Mouse (Mus musculus): ENCODE results near the gene Krt19. TPM values are rescaled to one million over a fixed set of nuclear protein-coding genes. Genes with fewer than 3 reads are reported as not detected.

Krt19 gene
- polyA plus RNA-seq, 1 experiment from 2014 or later: 6.6 TPM

DNA sequence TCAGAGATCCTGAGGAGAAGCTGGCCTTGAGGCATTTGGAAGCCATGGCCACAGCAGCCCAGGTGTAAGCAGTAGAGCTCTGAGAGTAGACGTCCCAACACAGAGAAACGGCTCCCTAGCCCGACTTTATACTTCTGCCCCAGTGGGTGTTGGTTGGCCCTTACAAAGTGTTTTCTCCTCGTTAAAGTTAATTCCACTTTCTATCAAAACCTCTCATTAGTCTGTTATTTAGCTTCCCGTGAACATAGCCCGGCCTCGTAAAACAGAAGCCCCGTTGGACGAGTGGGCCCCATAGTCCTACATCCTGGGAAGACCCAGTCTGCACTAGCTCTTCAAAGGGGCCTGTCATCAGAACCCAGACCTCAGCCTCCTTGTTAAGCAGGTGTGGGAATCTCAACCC is 52.3 kb downstream of the Krt19 start, which contains the start of gene Krt35:
Krt35 (minus strand) TSS at position 101 of the 400 bp plus-strand sequence.
- H3K4me1 ChIP-seq (ENCODE audit: control insufficient read depth, insufficient read depth, low read length): no peaks in the 10 kb centered on the region
- no peak for DNase-seq (ENCODE audit: low spot score)
- no peaks in the 10 kb centered on the region for H3K36me3 ChIP-seq (ENCODE audit: control insufficient read depth, insufficient read depth, low read length)
- no peak within 1 kb of the TSS for H3K4me3 ChIP-seq (ENCODE audit: low read depth, low read length)
- 80% methylated on average over 9 of the region's 9 CpGs for WGBS
- no peak within 1 kb of the TSS for H3K9ac ChIP-seq (ENCODE audit: low read length)
- no peak for ATAC-seq (ENCODE audit: insufficient read depth, low FRiP score, low TSS enrichment)
- no peak within 1 kb of the TSS for H3K4me2 ChIP-seq (ENCODE audit: low read depth)
- no peaks in the 10 kb centered on the region for H3K9me3 ChIP-seq (ENCODE audit: control insufficient read depth, low read length)
- no peak within 1 kb of the TSS for H3K27ac ChIP-seq (ENCODE audit: low read depth, low read length)
- H3K27me3 ChIP-seq (ENCODE audit: control insufficient read depth, insufficient read depth, low read length): no peaks in the 10 kb centered on the region

Other genes with a start within 250 kb of the Krt19 start
- gene Krtap31-1, start 240.7 kb downstream of the Krt19 start, polyA plus RNA-seq (2014; fragmentation: Nextera tagmentation; extraction: Ambion mirVana): not detected in 2 replicates
- not detected in 2 replicates for gene Gm11565, start 233.9 kb downstream of the Krt19 start, polyA plus RNA-seq (2014; fragmentation: Nextera tagmentation; extraction: Ambion mirVana)
- not detected in 2 replicates for gene Krtap31-2, start 212.4 kb downstream of the Krt19 start, polyA plus RNA-seq (2014; fragmentation: Nextera tagmentation; extraction: Ambion mirVana)
- gene Krtap9-5, start 200.2 kb downstream of the Krt19 start, polyA plus RNA-seq (2014; fragmentation: Nextera tagmentation; extraction: Ambion mirVana): not detected in 2 replicates
- not detected in 2 replicates for gene Krtap29-1, start 169.6 kb downstream of the Krt19 start, polyA plus RNA-seq (2014; fragmentation: Nextera tagmentation; extraction: Ambion mirVana)
- 0.20 TPM in 1 of 2 replicates, not detected in the other for gene Krtap16-1, start 162.1 kb downstream of the Krt19 start, polyA plus RNA-seq (2014; fragmentation: Nextera tagmentation; extraction: Ambion mirVana)
- gene Krtap17-1, start 154.7 kb downstream of the Krt19 start, polyA plus RNA-seq (2014; fragmentation: Nextera tagmentation; extraction: Ambion mirVana): not detected in 2 replicates
- not detected in 2 replicates for gene Krt33a, start 132.5 kb downstream of the Krt19 start, polyA plus RNA-seq (2014; fragmentation: Nextera tagmentation; extraction: Ambion mirVana)
- gene Krt33b, start 118.8 kb downstream of the Krt19 start, polyA plus RNA-seq (2014; fragmentation: Nextera tagmentation; extraction: Ambion mirVana): not detected in 2 replicates
- gene Krt34, start 107.1 kb downstream of the Krt19 start, polyA plus RNA-seq (2014; fragmentation: Nextera tagmentation; extraction: Ambion mirVana): not detected in 2 replicates
- gene Krt31, start 98.1 kb downstream of the Krt19 start, polyA plus RNA-seq (2014; fragmentation: Nextera tagmentation; extraction: Ambion mirVana): not detected in 2 replicates
- gene Krt32, start 60.4 kb downstream of the Krt19 start, polyA plus RNA-seq (2014; fragmentation: Nextera tagmentation; extraction: Ambion mirVana): not detected in 2 replicates
- not detected in 2 replicates for gene Krt35, start 52.4 kb downstream of the Krt19 start, polyA plus RNA-seq (2014; fragmentation: Nextera tagmentation; extraction: Ambion mirVana)
- gene Krt36, start 43.0 kb downstream of the Krt19 start, polyA plus RNA-seq (2014; fragmentation: Nextera tagmentation; extraction: Ambion mirVana): not detected in 2 replicates
- gene Krt13, start 27.1 kb downstream of the Krt19 start, polyA plus RNA-seq (2014; fragmentation: Nextera tagmentation; extraction: Ambion mirVana): 0.19 TPM in 1 of 2 replicates, not detected in the other
- 2.7 and 3.3 TPM in 2 replicates for gene Krt15, start 12.7 kb downstream of the Krt19 start, polyA plus RNA-seq (2014; fragmentation: Nextera tagmentation; extraction: Ambion mirVana)
- gene Krt9, start 44.6 kb upstream of the Krt19 start, polyA plus RNA-seq (2014; fragmentation: Nextera tagmentation; extraction: Ambion mirVana): not detected in 2 replicates
- gene Krt14, start 58.9 kb upstream of the Krt19 start, polyA plus RNA-seq (2014; fragmentation: Nextera tagmentation; extraction: Ambion mirVana): 7.7 and 7.9 TPM in 2 replicates
- gene Krt16, start 100.2 kb upstream of the Krt19 start, polyA plus RNA-seq (2014; fragmentation: Nextera tagmentation; extraction: Ambion mirVana): not detected in 2 replicates
- 0.88 and 1.1 TPM in 2 replicates for gene Krt17, start 112.4 kb upstream of the Krt19 start, polyA plus RNA-seq (2014; fragmentation: Nextera tagmentation; extraction: Ambion mirVana)
- gene Krt42, start 121.2 kb upstream of the Krt19 start, polyA plus RNA-seq (2014; fragmentation: Nextera tagmentation; extraction: Ambion mirVana): not detected in 2 replicates
- gene Eif1, start 171.2 kb upstream of the Krt19 start, polyA plus RNA-seq (2014; fragmentation: Nextera tagmentation; extraction: Ambion mirVana): 1,679 and 1,757 TPM in 2 replicates
- gene Gast, start 185.7 kb upstream of the Krt19 start, polyA plus RNA-seq (2014; fragmentation: Nextera tagmentation; extraction: Ambion mirVana): not detected in 2 replicates
- 10.4 and 10.6 TPM in 2 replicates for gene Hap1, start 207.5 kb upstream of the Krt19 start, polyA plus RNA-seq (2014; fragmentation: Nextera tagmentation; extraction: Ambion mirVana)
- 43.8 and 48.8 TPM in 2 replicates for gene Jup, start 249.1 kb upstream of the Krt19 start, polyA plus RNA-seq (2014; fragmentation: Nextera tagmentation; extraction: Ambion mirVana)